Mouse (Mus musculus): Measurements from ENCODE around the gene Lgals3bp.
"Not testable (repeated sequence)": the region's sequence is repeated elsewhere in the genome, so short reads cannot be mapped to it uniquely, and the experiment has no call there.

Gene Lgals3bp

DNA sequence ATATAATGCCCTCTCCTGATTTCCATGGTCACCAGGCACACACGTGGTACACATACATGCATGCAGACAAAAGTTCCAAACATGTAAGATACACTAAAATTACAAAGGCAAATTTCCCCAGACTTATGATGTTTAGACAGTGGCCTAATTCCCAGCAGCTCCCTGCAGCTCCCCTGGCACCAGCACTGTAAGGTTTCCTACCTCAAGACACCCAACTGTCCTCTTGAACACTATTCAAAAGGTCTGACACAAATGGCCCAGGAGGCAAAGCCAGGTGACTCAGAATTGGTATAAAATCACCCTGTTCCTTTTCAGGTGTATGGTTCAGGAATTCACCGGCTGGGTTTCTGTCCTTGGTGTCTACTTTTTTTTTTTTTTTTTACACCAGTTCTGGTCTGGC, 1.3 kb upstream of the Lgals3bp start:
- in situ Hi-C loops (cut with MboI; ENCODE audit: low sequenced_read_pairs), result no loop called here

DNA sequence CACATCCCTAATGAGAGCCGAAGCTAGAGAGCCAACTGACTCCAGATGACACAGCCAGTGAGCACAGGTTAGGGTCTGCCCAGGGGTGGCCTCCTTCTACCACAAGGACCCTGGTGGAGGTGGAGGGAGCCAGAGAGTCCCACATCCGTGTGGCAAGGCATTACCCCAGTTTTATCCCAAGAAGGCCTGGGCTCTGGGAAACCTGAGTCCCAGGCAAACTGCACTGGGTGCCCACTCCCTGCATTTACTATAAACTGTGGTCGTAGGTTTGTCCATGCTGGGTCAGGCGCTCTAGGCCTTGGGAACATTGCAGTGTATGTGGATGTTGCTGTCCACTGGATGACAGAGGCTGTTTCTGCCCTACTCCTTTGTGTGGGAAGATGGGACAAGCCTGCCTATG, 697 bp downstream of the Lgals3bp start:
- in situ Hi-C loops (cut with MboI; ENCODE audit: low sequenced_read_pairs), result no loop called here

DNA sequence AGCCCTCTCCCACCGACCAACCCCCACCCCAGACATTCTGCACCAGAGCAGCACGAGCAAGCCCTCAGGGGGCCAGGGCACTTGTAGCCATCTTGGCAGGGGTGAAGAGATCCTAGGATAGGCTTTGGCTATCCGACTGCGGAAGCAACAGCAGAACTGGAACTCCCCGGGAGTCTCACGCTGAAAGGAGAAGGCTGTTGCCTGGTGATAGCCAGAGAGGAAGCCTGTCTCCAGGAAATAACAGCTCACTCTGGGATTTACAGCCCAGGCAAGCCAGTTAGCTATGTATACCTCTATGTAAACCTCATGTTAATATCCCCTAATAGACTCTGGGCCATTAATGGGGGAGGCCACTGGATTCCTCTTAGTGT, 1.3 kb downstream of the Lgals3bp start:
- in situ Hi-C loops (cut with MboI; ENCODE audit: low sequenced_read_pairs), result no loop called here

DNA sequence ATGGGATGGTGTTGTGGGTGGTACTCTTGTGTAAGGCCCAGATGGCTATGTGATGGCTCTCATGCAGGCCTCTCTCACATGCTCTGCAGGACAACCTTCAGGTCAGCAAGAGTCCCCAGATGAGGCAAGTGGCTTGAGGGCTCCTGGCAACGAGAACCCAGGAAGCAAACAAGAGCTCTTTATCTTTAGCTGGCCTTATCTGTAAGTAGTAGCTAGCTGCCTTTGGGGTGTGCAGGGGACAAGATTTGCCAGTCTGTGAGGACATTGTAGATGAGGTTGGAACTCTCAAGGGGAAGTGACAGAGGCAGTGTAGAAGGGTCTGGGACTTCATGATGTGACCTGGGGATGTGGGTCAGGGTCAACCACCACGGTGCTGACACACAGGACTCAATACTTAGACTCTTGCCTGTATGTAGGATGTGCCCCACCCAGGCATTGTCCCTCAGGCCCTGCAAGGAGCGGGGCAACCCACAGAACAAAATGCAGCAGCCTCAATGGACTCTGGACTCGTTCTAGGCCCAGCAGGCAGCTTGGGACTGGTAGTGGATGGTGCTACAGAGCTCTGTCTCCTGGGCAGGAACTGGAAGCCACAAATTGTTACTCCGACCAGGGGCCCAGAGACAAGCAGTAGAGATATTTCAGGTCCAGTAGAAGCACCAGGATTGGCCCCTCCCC, 1.9 kb downstream of the Lgals3bp start:
- in situ Hi-C loops (cut with MboI; ENCODE audit: low sequenced_read_pairs), result no loop called here

DNA sequence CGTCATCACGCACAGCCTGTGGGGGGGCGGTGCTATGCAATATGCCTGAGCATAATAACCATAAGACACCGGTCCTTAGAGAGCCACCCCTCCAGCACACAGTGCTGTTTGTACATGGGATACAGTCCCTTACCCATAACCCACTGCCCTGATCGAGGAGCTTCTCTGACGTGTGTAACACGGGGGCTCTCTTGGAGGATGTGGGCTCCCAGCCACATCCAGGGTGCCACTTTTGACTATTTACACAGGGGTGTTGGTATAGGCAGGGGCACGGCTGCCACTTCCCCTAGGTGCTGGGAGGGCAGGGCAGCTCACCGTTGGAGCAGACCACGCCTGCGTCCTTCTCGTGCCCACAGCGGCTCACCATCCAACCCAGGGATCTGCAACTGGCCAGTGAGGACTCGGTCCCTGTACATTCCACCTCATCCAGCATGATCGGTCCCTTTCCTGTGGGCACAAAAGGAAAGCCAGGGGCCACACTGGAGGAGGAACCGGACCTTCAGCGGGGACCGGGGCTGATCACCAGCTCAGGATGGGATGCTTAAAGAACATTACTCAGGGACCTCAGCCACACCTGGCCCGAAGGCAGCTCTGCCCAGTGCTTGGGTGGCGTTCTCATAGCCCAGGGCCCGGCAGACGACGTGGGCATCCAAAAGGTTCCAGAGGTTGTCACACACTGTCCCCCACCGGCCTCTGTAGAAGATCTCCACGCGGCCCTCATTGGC, 3.9 kb downstream of the Lgals3bp start:
- in situ Hi-C loops (cut with MboI; ENCODE audit: low sequenced_read_pairs), result no loop called here

DNA sequence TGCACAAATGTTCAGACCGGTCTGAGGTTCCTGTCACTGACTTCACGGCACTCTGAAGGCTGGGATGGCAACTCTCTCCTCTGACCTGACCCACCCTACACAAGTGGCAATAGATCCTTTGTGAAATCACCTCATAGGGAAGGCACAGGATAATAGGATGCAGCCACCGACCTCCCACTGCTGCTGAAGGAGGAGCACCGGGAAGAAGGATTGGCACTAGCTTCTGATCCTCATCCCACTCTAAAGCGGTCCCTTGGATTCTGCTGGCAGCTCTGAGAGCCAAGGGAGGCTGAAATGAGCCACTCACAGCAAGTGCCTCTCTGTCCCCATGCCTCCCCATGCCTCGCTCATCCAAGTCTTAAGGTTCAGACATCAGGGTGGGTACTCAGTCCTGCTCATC, 7.4 kb downstream of the Lgals3bp start:
- in situ Hi-C loops (cut with MboI; ENCODE audit: low sequenced_read_pairs), result no loop called here

DNA sequence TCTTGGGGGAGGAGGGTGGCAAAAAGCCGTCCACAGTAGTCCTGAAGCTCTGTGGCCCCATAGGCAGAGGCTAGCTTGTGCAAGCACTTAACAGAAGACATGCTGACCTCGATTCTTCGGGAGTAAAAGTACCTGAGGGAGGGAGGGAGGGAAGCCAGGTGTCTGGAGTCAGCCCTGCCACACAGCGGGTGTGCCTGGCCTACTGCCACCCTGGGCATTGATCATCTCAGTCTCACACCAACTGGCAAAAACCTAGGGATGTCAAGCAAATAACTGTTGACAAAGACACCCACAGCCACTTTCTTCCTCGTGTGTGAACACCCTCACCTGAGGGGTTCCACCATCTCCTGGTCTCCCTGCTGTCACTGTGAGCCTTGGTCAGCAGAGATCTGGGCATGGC, 7.9 kb downstream of the Lgals3bp start:
- in situ Hi-C loops (cut with MboI; ENCODE audit: low sequenced_read_pairs), result no loop called here

DNA sequence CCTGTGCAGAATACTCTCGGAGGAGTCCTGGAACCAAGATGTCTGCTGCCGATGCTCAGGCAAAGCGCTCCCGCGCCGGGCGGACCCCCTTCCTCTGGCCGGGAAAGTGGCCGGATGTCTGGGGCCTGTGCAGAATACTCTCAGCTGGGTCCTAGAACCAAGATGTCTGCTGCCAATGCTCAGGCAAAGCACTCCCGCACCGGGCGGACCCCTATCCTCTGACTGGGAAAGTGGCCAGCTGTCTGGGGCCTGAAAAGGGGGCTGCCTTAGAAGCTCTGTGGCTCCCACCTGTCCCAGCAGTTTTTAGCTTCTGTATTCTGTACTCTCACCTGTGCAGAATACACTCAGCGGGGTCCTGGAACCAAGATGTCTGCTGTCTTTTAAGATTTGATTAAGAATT, 14.1 kb downstream of the Lgals3bp start:
- in situ Hi-C loops (cut with MboI; ENCODE audit: low sequenced_read_pairs), result not testable (repeated sequence)

DNA sequence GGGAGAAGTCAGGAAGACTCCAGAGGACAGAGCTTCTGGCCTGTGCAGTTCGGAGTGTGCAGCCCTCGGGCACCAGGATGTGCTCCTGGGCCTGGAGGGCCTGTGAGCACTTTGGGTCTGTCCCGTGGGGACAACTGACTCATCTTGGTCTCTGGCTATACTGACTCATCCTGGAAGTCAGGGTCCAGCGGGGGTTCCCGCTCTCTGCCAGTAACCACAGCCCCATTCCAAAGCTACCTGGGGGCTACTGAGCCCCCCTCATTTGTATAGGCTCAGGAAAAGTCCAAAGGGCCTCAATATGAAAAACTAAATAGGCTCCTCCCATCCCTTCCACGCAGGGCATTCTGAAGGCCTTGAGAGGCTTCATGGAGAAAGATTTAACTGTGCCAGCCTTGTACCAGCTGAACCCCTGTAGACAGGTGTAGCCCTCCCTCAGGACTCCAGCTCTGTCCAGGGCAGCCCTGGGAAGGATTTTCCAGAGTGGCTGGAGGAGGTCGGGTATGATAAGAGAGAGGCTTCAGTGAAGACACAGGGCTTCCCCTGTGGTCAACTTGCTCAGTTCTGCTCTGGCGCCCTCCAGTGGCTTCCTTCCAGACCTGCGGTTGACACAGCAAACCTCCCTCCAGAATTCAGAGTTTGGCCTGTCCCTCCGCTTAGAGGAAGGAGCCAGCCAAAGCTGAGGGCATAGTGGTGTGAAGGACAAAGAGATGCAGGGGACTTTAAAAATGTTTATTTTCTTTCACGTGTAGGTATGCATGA, 22.5 kb downstream of the Lgals3bp start:
- in situ Hi-C loops (cut with MboI; ENCODE audit: low sequenced_read_pairs), result no loop called here

DNA sequence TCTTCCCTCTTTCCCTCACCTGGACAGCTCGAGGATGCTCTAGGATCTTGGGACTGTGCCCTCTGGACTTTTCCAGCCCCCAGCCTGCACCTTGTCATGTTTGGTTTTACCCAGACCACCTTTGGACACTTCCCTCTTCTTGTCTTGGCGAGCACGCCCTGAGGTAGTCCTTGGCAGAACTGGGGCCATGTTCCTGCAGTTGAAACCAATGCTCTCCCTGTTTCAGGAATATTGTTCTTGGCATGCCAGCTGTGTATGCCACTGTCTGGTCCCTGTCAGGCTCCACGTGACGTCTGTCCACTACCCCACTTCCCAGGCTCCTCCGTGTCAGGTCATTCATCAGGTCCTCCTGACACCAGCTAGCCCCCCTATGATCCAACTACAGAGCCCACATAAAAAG, 23.2 kb downstream of the Lgals3bp start:
- in situ Hi-C loops (cut with MboI; ENCODE audit: low sequenced_read_pairs), result no loop called here

DNA sequence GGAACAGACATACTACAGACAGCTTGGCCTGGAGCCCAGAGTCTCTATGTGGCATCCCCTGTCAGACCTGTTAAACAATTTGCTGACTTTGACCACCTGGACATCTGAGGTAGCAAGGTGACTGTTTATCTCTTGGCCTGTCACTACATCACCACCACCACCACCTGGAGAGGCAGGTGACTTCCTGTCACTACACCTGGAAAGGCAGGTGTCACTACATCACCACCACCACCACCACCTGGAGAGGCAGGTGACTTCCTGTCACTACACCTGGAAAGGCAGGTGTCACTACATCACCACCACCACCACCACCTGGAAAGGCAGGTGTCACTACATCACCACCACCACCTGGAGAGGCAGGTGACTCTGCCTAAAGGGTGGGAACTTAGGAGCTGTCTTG, 25.6 kb downstream of the Lgals3bp start:
- in situ Hi-C loops (cut with MboI; ENCODE audit: low sequenced_read_pairs), result not testable (repeated sequence)

DNA sequence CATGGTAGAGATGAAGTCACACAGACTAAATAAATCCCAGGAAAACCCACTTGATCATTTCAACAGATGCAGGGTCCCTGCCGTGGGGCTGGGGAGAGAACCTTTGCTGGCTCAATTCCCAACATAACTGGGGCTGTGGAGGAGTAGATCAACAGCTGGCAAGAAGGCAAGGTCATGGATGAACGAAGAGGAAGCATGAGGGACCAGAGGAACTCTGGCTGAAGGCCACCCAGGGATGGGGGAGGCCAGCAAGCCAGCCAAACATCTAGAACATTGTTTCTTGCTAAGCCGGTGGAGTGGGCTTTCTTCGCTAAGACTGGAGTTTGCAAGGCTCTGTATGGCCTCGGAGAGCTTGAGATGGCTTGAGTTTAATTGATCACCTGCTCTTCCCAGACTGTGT, 26.0 kb downstream of the Lgals3bp start:
- in situ Hi-C loops (cut with MboI; ENCODE audit: low sequenced_read_pairs), result no loop called here

DNA sequence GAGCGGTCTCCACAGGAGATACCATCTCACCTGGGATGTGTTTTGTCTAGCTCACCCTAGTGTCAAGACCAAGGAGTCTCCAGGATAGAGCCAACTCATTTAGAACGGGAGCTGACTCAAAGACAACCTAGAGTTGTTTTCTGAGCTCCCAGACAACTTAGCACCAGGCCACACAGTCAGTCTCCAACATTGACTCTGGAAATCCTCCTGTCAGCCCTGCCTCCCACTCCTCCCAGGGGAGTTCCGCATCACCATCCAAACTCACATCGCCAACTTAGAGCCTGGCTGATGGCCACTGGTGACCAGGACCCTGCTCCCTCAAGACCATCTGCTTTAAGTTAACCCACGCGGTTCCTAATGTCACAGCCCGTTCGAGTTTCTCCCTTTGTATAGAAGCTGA, 26.4 kb downstream of the Lgals3bp start:
- in situ Hi-C loops (cut with MboI; ENCODE audit: low sequenced_read_pairs), result no loop called here

DNA sequence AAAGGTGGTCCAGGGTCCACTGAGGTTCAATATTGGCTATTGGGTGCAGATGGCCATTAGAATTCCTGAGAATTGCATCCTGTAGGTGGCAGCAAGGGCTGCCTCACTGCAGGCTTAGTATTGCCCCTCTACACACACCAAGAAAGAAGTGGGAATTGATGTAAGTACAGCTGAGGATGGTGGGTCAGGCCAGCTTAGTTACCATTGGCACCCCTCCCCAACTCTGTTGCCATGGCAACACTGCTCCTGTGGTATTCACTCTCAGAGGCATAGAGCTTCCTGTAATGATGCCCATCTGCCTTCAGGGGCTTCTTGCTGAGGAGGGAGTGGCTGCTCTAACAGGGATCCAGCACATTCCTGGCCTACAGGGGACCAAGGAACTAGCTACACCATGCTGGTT, 26.9 kb downstream of the Lgals3bp start:
- in situ Hi-C loops (cut with MboI; ENCODE audit: low sequenced_read_pairs), result no loop called here

DNA sequence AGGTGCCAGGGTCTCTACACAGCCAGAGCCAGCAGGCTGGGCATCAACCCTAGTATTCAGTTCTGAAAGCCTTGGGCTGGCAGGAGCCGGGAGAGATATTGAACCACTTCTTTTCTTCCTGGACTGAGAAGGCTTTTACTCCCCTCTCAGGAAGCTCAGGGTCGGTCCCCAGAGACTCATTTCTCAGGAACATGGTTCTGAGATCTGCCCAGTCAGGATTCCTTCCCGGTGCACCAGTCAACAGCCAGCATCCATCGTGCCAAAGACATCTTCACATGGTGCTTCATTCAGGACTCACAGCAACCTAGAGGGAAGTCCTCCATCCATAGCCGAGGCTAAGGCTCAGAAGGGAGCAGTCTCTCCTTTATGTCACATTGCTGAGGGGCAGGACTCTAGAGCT, 27.4 kb downstream of the Lgals3bp start:
- in situ Hi-C loops (cut with MboI; ENCODE audit: low sequenced_read_pairs), result no loop called here

DNA sequence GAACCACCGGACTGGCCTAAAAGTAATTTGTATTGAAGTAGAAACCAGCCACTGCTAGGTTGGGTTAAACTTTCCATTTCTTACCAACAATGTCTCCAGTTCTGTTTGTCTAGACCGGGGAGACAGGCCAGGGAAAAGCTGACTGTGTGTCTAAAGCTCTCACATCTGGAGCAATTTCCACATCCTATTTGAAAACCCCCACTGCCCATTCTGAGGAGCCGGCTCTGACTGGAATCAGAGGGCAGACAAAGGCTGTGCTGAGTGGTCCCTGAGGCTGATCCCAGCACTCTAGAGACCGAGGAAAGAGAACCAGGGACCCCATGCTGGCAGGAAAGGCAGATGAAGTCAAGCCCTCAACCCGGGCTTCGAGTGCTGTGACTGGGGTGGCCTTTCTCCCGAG, 29.3 kb downstream of the Lgals3bp start:
- in situ Hi-C loops (cut with MboI; ENCODE audit: low sequenced_read_pairs), result no loop called here

DNA sequence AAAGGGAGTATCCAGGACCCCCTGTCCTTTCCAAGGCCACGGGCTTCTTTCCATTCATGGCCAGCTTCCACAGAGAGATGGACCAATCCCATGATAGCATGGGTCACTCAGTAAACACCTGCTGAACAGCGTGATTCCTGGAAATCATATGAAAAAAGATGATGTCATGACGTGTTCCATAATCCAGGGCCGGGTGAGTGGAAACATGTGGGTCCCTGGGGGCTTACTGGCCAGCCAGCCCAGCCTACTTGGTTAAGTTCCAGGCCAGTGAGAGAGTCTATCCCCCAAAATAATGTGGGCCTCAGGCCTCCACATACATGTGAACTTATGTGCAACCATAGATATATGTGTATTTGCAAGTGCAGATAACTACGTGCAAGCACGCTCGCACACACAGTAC, 30.0 kb downstream of the Lgals3bp start:
- in situ Hi-C loops (cut with MboI; ENCODE audit: low sequenced_read_pairs), result no loop called here

DNA sequence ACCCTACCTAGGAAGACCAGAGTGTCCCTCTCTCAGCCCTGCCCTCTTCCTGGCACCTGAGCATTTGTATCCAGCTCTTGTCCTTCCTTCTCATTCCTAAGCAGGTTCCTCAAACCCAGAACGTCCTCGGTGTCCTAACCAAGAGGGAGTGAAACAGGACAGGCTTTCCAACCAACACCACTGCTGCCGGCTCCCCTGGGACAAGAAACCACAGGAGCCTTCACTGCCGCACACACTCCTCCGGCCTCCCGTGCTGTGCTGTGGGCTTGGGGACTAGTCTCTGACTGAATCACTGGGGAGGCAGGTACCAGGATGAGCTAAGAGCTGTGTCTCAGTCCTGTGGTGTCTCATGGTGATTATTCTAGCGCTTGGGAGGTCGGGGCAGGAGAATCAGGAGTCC, 32.2 kb downstream of the Lgals3bp start:
- in situ Hi-C loops (cut with MboI; ENCODE audit: low sequenced_read_pairs), result loop anchor here (10.0 kb wide), 1 partner anchor 55 kb away; no protein-coding TSS in a partner anchor

DNA sequence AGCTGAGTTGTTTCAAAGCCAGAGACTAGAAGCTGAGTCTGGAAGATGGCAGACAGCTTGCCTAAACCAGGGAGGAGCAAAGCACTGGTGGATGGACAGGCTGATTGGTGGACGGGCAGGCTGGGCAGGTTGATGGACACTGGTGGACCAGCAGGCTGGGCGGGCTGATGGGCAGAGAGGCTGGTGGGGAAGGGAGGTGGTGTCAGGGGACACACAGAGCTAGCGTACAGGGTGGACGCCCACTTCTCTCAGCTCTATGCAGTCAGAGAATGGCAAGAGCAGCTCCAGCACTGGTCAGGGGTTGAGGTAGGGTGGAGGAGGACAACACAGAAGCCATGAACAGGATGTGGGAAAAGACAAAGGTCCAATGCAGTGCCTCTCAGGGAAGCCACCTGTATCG, 32.6 kb downstream of the Lgals3bp start:
- in situ Hi-C loops (cut with MboI; ENCODE audit: low sequenced_read_pairs), result loop anchor here (10.0 kb wide), 1 partner anchor 54 kb away; no protein-coding TSS in a partner anchor

DNA sequence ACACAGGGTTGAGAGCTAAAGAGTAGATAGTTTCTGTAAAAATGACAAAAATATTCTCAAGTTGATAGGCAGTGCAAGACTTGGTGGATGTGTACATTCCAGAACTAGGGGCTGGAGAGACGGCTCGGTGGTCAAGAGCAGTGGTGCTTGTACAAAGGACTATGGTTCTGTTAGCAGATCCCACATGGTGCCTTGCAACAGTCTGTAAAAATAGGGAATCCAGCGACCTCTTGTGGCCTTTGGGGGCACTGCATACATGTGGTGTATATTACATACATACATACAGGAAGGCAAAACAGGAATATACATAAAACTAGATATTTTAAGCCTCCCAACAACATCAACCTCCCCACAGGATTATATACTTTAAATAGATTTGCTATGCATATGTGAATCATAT, 33.6 kb downstream of the Lgals3bp start:
- in situ Hi-C loops (cut with MboI; ENCODE audit: low sequenced_read_pairs), result loop anchor here (10.0 kb wide), 1 partner anchor 54 kb away; no protein-coding TSS in a partner anchor

DNA sequence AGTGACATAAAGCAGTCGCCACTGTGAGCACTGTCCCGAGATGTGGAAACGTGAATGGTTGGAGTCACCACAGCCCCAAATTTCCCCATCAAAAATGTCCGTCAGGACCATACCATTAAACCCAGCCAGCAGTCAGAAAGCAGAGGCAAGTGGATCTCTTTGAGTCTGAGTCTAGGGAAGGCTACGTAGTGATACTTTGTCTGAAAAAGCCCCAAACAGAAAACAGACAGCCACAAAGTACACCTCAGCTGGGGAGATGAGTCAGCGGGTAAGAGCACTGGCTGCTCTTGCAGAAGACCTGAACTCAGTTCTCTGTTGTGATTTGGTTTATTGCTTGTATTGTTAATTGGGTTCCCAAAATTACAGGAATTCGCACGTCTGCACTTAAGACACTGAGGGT, 35.3 kb downstream of the Lgals3bp start:
- in situ Hi-C loops (cut with MboI; ENCODE audit: low sequenced_read_pairs), result loop anchor here (10.0 kb wide), 1 partner anchor 52 kb away; no protein-coding TSS in a partner anchor

DNA sequence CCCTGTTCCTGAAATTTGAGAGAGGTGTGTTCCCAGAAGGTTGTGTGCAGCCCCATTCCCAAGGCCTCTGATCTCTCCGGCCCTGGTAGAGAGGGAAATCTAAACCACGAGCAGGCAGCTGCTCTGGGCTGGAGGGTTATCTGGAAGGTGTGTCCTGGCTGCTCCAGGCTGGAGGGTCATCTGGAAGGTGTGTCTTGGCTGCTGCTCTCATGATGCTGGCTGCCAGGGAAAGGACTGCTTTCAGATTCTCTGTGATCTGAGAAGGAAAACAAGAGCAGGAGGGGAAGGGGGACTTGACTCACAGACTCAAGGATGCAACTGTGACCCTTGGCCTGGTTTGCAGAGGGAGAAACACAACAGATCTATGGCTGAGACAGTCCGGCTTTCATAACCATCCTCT, 35.8 kb downstream of the Lgals3bp start:
- in situ Hi-C loops (cut with MboI; ENCODE audit: low sequenced_read_pairs), result loop anchor here (10.0 kb wide), 1 partner anchor 51 kb away; no protein-coding TSS in a partner anchor
